Mouse (Mus musculus) liver, embryonic 13.5 days (tissue): Measurements from ENCODE around the gene Olfr622. TPM values are rescaled to one million over a fixed set of nuclear protein-coding genes. Genes with fewer than 3 reads are reported as not detected.
A peak's percentile ranks its signal among the peaks of the same experiment; 100 is the strongest.

Experiments used
- ATAC-seq: fragments of 200-750 bp; cut with Nextera tagmentation; 2 replicates; pipeline ENCODE4 v1.8.0; 2017; ENCODE audit warnings: low read depth, mild to moderate bottlenecking, moderate number of reproducible peaks, moderate library complexity
- DNase-seq: peaks from one replicate; pipeline ENCODE4 v3.0.0; 2022
- H3K27ac ChIP-seq: fragments of 300-500 bp; sonication (generic); 2 replicates; pipeline ENCODE4 v1.5.1; 2015; ENCODE audit warnings: moderate library complexity, mild to moderate bottlenecking, inconsistent platforms
- H3K27me3 ChIP-seq: fragments of 300-500 bp; sonication (generic); 2 replicates; pipeline ENCODE4 v1.6.1; 2015; ENCODE audit warnings: mild to moderate bottlenecking, inconsistent platforms
- H3K36me3 ChIP-seq: fragments of 300-500 bp; sonication (generic); 2 replicates; pipeline ENCODE4 v1.6.1; 2015; ENCODE audit warnings: mild to moderate bottlenecking, inconsistent platforms
- H3K4me1 ChIP-seq: fragments of 300-500 bp; sonication (generic); replicated peaks from 2 replicates; pipeline ENCODE4 v1.6.1; 2015; ENCODE audit warnings: inconsistent platforms
- H3K4me2 ChIP-seq: fragments of 300-500 bp; sonication (generic); 2 replicates; pipeline ENCODE4 v1.6.1; 2015; ENCODE audit warnings: inconsistent platforms, mild to moderate bottlenecking, moderate library complexity
- H3K4me3 ChIP-seq: fragments of 300-500 bp; sonication (generic); replicated peaks from 2 replicates; pipeline ENCODE4 v1.5.1; 2015; ENCODE audit warnings: mild to moderate bottlenecking, inconsistent platforms
- H3K9ac ChIP-seq: fragments of 300-500 bp; sonication (generic); 2 replicates; pipeline ENCODE4 v1.6.1; 2015; ENCODE audit warnings: mild to moderate bottlenecking, inconsistent platforms
- H3K9me3 ChIP-seq: fragments of 300-500 bp; sonication (generic); replicated peaks from 2 replicates; pipeline ENCODE4 v1.6.1; 2016; ENCODE audit warnings: inconsistent platforms
- WGBS: fragments of 180-500 bp; shearing (Covaris S2); methylation state at CpG from one replicate; pipeline ENCODE4 v1.1.7; 2015; ENCODE audit not compliant: insufficient replicate concordance; 5-methylcytosine and 5-hydroxymethylcytosine counted together
- polyA plus RNA-seq: library from polyadenylated mRNA; unstranded; fragments of >200 nt; fragmentation: Nextera tagmentation; extraction: Ambion mirVana; gene quantifications from 2 replicates; pipeline ENCODE4 v1.2.1, GENCODE M21; 2015

Olfr622 gene
- polyA plus RNA-seq = not detected in 2 replicates

DNA sequence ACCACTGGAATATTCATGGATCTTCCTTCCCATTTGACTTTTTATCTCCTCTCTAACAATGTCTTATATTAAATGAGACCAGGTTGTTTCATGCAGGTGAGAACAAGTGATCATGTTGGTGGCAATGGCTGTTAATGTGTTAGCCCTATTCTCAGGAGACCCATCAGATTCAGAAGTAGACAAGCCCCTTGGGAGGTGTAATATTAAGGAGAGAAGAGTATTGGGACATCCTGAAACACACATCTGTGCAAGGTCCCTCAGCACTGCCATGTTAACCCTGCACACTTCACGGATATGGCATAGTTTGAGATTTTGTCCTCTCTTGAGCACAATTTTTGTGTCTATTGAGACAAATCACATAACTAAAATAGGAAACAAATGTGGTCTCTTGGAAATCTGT is at the start of gene Olfr622:
Olfr622 (minus strand) TSS at position 101 of the 400 bp plus-strand sequence.
- no peak within 1 kb of the TSS for H3K27ac ChIP-seq
- H3K27me3 ChIP-seq = no peaks in the 10 kb centered on the region
- WGBS = 42% methylated on average over 1 of the region's 1 CpGs
- H3K36me3 ChIP-seq = no peaks in the 10 kb centered on the region
- ATAC-seq (no peak), DNase-seq (no peak)
- H3K4me1 ChIP-seq = no peaks in the 10 kb centered on the region
- H3K9me3 ChIP-seq = no peaks in the 10 kb centered on the region
- H3K4me2 ChIP-seq = no peak within 1 kb of the TSS
- no peak within 1 kb of the TSS for H3K9ac ChIP-seq
- H3K4me3 ChIP-seq = no peak within 1 kb of the TSS

GRCm38 (mm10) chr7:103682420-103682819 is 39.9 kb upstream of the Olfr622 start, which contains the start of gene Olfr625-ps1:
Olfr625-ps1 (plus strand) TSS chr7:103682720.
- Histone ChIP-seq H3K36me3 (no peaks in the 10 kb centered on the region), H3K27ac (no peak within 1 kb of the TSS), H3K4me1 (no peaks in the 10 kb centered on the region), H3K4me2 (no peak within 1 kb of the TSS), H3K9ac (no peak within 1 kb of the TSS), H3K27me3 (no peaks in the 10 kb centered on the region), H3K9me3 (no peaks in the 10 kb centered on the region), H3K4me3 (no peak within 1 kb of the TSS)
- no peak for DNase-seq
- ATAC-seq = no peak

- no peaks in the 10 kb centered on the region for H3K27me3 ChIP-seq
- H3K4me3 ChIP-seq = no peak within 1 kb of the TSS
- ATAC-seq = no peak
- no peaks in the 10 kb centered on the region for H3K36me3 ChIP-seq
- DNase-seq = no peak
- H3K4me2 ChIP-seq = no peak within 1 kb of the TSS
- no peaks in the 10 kb centered on the region for H3K9me3 ChIP-seq
- no peaks in the 10 kb centered on the region for H3K4me1 ChIP-seq
- H3K9ac ChIP-seq = no peak within 1 kb of the TSS
- WGBS = 77% methylated on average over 2 of the region's 2 CpGs
- H3K27ac ChIP-seq = no peak within 1 kb of the TSS
Observed at GRCm38 (mm10) chr7:103671091-103671490, 28.6 kb upstream of the Olfr622 start, which contains the start of gene Olfr624. Olfr624 (minus strand) TSS chr7:103671191.

DNA sequence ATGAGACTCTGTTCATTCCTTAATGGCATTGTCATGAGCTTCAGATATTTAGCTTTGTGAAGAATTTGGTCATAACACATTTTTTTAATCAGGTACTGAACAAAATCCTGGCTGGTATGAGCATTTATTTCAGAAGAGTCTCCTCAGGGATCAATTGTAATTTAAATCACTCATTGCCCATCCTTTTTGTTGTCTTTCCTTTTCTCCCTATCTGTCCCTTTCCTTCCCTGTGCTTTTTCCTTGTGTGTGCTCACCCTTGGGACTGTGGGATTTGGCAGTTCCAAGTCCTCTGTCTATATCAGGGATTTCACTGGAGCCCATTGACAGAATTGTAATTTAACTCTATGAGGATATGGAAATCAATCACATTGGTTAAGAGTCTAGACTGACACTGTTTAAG is 21.1 kb upstream of the Olfr622 start, which contains the start of gene Olfr623:
Olfr623 (minus strand) TSS at position 101 of the 400 bp plus-strand sequence.
- DNase-seq (no peak), ATAC-seq (no peak)
- H3K4me3 ChIP-seq = no peak within 1 kb of the TSS
- no peaks in the 10 kb centered on the region for H3K4me1 ChIP-seq
- no peak within 1 kb of the TSS for H3K27ac ChIP-seq
- no peaks in the 10 kb centered on the region for H3K9me3 ChIP-seq
- H3K36me3 ChIP-seq = no peaks in the 10 kb centered on the region
- no peak within 1 kb of the TSS for H3K4me2 ChIP-seq
- H3K9ac ChIP-seq = no peak within 1 kb of the TSS
- H3K27me3 ChIP-seq = no peaks in the 10 kb centered on the region

- WGBS = 68% methylated on average over 4 of the region's 4 CpGs
- H3K4me3 ChIP-seq = no peak overlapping the region
- ATAC-seq (no peak), DNase-seq (no peak)
- H3K27ac ChIP-seq = no peak overlapping the region
- H3K4me2 ChIP-seq = no peak overlapping the region
- H3K9ac ChIP-seq = no peak overlapping the region
- no peaks in the 10 kb centered on the region for H3K9me3 ChIP-seq
- H3K27me3 ChIP-seq = no peaks in the 10 kb centered on the region
- H3K4me1 ChIP-seq = no peaks in the 10 kb centered on the region
- H3K36me3 ChIP-seq = no peaks in the 10 kb centered on the region
Observed at GRCm38 (mm10) chr7:103644070-103644469, 1.6 kb upstream of the Olfr622 start.

DNA sequence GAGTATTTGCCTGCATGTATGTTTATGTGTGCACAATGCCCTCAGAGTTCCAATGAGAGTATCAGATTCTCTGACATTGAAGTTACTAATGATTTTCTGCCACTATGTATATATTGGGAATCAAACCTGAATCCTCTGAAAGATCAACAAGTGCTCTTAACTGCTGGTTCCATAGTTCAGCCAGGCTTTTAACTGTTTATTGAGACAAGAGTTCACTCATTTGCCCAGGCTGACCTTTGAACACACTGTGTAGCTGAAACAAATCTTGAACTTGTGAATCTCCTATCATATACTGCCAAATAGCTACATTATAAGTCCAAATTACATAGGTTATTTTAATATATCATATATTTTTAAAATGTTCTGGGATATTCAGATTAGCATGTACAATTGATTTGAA is 5.7 kb downstream of the Olfr622 start:
- Histone ChIP-seq H3K27ac (no peak overlapping the region), H3K4me1 (no peaks in the 10 kb centered on the region), H3K9ac (no peak overlapping the region), H3K4me3 (no peak overlapping the region), H3K36me3 (no peaks in the 10 kb centered on the region), H3K27me3 (no peaks in the 10 kb centered on the region), H3K9me3 (no peaks in the 10 kb centered on the region), H3K4me2 (no peak overlapping the region)
- peak; percentile 39; the same call in 1 of the 2 replicates for ATAC-seq
- DNase-seq = no peak

- Histone ChIP-seq H3K36me3 (no peaks in the 10 kb centered on the region), H3K4me2 (no peak within 1 kb of the TSS), H3K4me1 (no peaks in the 10 kb centered on the region), H3K27ac (no peak within 1 kb of the TSS), H3K4me3 (no peak within 1 kb of the TSS), H3K9ac (no peak within 1 kb of the TSS), H3K9me3 (no peaks in the 10 kb centered on the region), H3K27me3 (no peaks in the 10 kb centered on the region)
- DNase-seq (no peak), ATAC-seq (no peak)
- 50% methylated on average over 2 of the region's 2 CpGs for WGBS
Observed at GRCm38 (mm10) chr7:103612434-103612833, 30.1 kb downstream of the Olfr622 start, which contains the start of gene Olfr620. Olfr620 (minus strand) TSS chr7:103612534.

DNA sequence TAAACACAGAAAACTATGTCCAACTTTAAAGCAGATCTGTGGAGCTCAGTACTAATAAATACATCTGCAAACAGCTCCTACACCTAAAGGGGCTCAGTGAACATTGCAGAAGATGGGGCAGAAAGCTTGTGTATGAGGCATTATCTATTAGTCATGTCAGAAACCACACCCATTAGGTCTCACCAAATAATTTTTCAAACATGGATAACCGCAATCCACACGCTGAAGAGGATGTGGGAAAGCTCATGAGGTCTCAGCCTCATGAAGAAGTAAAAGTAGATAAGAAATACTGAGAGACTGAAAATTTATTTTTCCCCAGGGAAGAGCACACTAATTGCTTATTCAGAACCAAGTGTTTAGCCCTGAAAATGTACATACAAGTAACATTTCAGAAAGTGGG is 35.1 kb downstream of the Olfr622 start:
- no peaks in the 10 kb centered on the region for H3K9me3 ChIP-seq
- 28% methylated on average over 2 of the region's 2 CpGs for WGBS
- H3K4me1 ChIP-seq = no peaks in the 10 kb centered on the region
- no peak overlapping the region for H3K27ac ChIP-seq
- H3K27me3 ChIP-seq = no peaks in the 10 kb centered on the region
- ATAC-seq (no peak), DNase-seq (no peak)
- no peak overlapping the region for H3K4me2 ChIP-seq
- H3K9ac ChIP-seq = no peak overlapping the region
- H3K4me3 ChIP-seq = no peak overlapping the region
- H3K36me3 ChIP-seq = no peaks in the 10 kb centered on the region

GRCm38 (mm10) chr7:103600275-103600674 is 42.2 kb downstream of the Olfr622 start, which contains the start of gene Olfr619:
Olfr619 (plus strand) TSS chr7:103600575.
- no peaks in the 10 kb centered on the region for H3K27me3 ChIP-seq
- no peak within 1 kb of the TSS for H3K9ac ChIP-seq
- H3K36me3 ChIP-seq = no peaks in the 10 kb centered on the region
- H3K4me2 ChIP-seq = no peak within 1 kb of the TSS
- no peak within 1 kb of the TSS for H3K27ac ChIP-seq
- DNase-seq (no peak), ATAC-seq (no peak)
- H3K4me1 ChIP-seq = no peaks in the 10 kb centered on the region
- no peak within 1 kb of the TSS for H3K4me3 ChIP-seq
- no peaks in the 10 kb centered on the region for H3K9me3 ChIP-seq

DNA sequence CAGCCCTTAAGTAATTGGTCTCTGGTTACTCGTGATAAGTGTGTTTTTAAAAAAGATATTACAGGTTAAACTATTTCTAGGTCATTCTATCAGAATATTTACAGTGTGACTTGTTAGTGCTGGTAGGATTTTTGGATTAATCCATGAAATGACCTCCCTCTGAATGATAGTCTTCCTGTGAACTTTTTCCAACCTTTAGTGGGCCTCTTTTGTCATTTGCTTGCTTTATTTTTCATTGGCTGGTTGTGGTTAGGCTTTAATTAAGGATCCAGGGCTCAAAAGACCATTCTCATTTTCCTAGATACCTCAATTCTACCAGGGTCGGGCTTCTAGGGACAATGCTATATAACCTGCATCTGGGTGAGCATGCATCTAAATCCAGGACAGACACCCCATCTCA is 52.7 kb downstream of the Olfr622 start, which contains the start of gene Olfr618:
Olfr618 (plus strand) TSS at position 301 of the 400 bp plus-strand sequence.
- no peak within 1 kb of the TSS for H3K9ac ChIP-seq
- ATAC-seq = no peak
- no peak within 1 kb of the TSS for H3K27ac ChIP-seq
- H3K9me3 ChIP-seq = no peaks in the 10 kb centered on the region
- DNase-seq = no peak
- no peak within 1 kb of the TSS for H3K4me3 ChIP-seq
- no peaks in the 10 kb centered on the region for H3K4me1 ChIP-seq
- no peaks in the 10 kb centered on the region for H3K36me3 ChIP-seq
- no peaks in the 10 kb centered on the region for H3K27me3 ChIP-seq
- no peak within 1 kb of the TSS for H3K4me2 ChIP-seq
- 42% methylated on average over 2 of the region's 2 CpGs for WGBS
